Mouse (Mus musculus): ENCODE data around the gene Thap11. TPM values are rescaled to one million over a fixed set of nuclear protein-coding genes. Genes with fewer than 3 reads are reported as not detected.

Gene Thap11
- 58.7 and 60.6 TPM in 2 replicates for polyA plus RNA-seq (2015; fragmentation: Nextera tagmentation; extraction: Ambion mirVana)

DNA sequence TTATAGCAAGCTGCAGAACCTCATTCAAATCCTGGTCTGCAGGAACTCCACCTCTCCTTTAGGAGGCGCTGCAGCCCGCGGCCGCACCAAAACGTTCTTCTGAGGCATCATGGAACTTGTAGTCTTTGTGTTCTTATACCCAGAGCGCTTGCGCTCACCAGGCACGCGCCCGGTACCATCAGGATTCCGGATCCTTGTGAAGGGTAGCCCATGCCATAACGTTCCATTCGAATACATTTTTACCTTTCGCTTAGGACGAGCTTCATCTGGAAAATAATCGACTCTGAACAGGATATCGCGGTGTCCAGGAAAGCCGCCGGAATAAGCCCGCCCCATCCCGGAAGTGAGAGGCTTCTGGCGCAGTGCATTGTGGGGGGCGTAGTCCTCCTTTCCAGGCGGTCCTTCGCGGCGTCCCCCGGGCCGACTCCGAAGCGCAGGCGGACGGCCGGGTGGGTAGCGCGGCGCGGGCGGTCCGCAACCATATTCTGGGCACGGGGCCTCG is at the start of gene Thap11:
TSS of gene Thap11 (plus strand) at position 418 of the 502 bp plus-strand sequence.
- peak; percentile 91 for ATAC-seq (ENCODE audit: low FRiP score)
- Histone ChIP-seq H3K4me1 (replicated peaks) (peaks cover 55% of the 10 kb centered on the region), H3K9me3 (no peaks in the 10 kb centered on the region), H3K36me3 (no peaks in the 10 kb centered on the region), H3K27ac (peak within 1 kb of the TSS; percentile 89), H3K27me3 (no peaks in the 10 kb centered on the region), H3K4me3 (peak within 1 kb of the TSS; percentile 82), H3K4me2 (peak within 1 kb of the TSS; percentile 99), H3K9ac (peak within 1 kb of the TSS; percentile 93)
- under 1% methylated on average over 43 of the region's 43 CpGs for WGBS

DNA sequence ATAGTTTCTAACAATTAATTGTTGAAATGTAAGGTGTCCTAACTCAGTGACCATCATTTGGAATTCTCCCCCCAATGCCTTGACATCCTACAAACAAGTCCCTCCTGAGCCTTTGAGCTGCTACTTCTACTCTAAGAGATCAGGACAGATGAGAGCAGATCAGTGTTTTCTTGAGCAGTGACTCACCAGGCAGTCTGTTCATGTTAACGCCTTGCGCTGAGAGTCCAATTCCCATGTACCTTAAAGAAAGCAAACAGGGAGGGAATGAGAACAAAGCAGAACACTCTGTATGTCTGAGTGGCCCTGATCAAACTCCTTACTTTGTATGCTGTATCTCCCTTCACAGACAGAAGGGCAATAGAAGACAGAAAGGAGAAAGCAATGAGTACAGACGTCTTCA is 49.6 kb upstream of the Thap11 start:
- WGBS: 68% methylated on average over 3 of the region's 3 CpGs
- ATAC-seq (ENCODE audit: low FRiP score): no peak
- H3K9me3 ChIP-seq: no peaks in the 10 kb centered on the region
- no peak overlapping the region for H3K4me3 ChIP-seq
- H3K36me3 ChIP-seq: peaks cover 19% of the 10 kb centered on the region
- H3K27ac ChIP-seq: peak overlapping the region; percentile 30; the same call in 1 of the 2 replicates
- H3K4me2 ChIP-seq: no peak overlapping the region
- peaks cover 2% of the 10 kb centered on the region; the same call in 1 of the 2 replicates for H3K4me1 ChIP-seq (replicated peaks)
- H3K9ac ChIP-seq: 0 out of 2 replicates have a peak overlapping the region, but pooled peaks have one; percentile 13
- no peaks in the 10 kb centered on the region for H3K27me3 ChIP-seq

DNA sequence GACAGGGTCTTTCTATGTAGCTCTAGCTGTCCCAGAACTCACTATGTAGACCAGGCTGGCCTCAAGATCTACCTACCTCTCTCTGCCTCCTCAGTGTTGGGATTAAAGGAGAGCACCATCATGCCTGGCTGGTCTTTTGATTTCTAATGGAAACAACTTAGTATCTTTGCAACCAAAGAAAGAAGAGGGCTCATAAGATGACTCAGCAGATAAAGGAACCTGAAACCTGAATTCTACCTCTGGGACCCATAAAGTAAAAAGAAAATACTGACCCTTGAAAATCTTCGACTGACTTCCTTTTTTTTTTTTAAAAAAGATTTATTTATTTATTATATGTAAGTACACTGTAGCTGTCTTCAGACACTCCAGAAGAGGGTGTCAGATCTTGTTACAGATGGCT is 49.0 kb upstream of the Thap11 start:
- Histone ChIP-seq H3K4me1 (replicated peaks) (peaks cover 8% of the 10 kb centered on the region; the same call in 1 of the 2 replicates), H3K9me3 (no peaks in the 10 kb centered on the region), H3K4me2 (no peak overlapping the region), H3K27me3 (no peaks in the 10 kb centered on the region), H3K9ac (no peak overlapping the region), H3K4me3 (no peak overlapping the region), H3K27ac (no peak overlapping the region), H3K36me3 (peaks cover 21% of the 10 kb centered on the region)
- 91% methylated on average over 1 of the region's 1 CpGs for WGBS
- no peak for ATAC-seq (ENCODE audit: low FRiP score)

DNA sequence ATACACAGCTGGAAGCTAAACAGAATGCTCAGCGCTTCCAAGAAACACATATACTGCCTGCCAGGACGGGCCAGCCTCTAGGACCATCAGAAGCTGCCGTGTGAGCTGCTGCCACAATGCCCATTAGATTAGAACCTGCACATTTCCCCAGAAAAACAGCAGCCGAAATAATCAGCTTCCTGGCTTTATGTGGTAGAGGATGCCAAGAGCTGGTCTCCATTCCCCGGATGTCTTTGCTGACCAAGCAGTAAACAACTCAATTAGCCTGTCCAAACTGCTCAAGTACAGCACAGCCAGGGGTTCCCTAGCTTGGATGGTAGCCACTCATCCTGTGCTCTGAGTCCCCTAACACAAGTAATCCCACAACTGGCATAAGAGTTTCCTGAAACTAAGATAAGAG is 47.2 kb upstream of the Thap11 start:
- Histone ChIP-seq H3K9me3 (no peaks in the 10 kb centered on the region), H3K4me2 (no peak overlapping the region), H3K27ac (no peak overlapping the region), H3K4me3 (no peak overlapping the region), H3K27me3 (no peaks in the 10 kb centered on the region), H3K9ac (no peak overlapping the region), H3K36me3 (peaks cover 30% of the 10 kb centered on the region), H3K4me1 (replicated peaks) (peaks cover 18% of the 10 kb centered on the region)
- no peak for ATAC-seq (ENCODE audit: low FRiP score)
- WGBS: 92% methylated on average over 5 of the region's 5 CpGs

DNA sequence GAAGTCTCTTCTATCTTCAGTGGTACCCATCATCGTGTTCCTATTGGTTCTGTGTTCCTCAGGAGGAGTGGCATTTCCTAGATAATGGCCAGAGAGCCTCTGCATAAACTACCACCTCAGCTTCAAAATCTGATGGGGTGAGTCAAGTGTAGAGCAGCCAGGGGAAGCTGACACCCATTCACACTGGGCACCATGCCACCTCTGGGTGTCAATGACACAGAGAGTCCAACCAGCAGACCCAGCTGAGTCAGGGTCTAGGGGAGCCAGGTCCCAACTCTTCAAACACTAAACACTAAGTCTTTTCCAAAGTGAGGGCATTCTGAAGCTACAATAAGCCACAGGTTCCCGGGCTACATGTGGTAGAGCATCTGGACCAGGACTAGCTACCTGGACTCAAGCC is 46.5 kb upstream of the Thap11 start:
- Histone ChIP-seq H3K4me1 (replicated peaks) (peaks cover 18% of the 10 kb centered on the region), H3K9ac (no peak overlapping the region), H3K4me3 (no peak overlapping the region), H3K4me2 (no peak overlapping the region), H3K27ac (no peak overlapping the region), H3K9me3 (no peaks in the 10 kb centered on the region), H3K27me3 (no peaks in the 10 kb centered on the region), H3K36me3 (peaks cover 30% of the 10 kb centered on the region)
- ATAC-seq (ENCODE audit: low FRiP score): no peak
- WGBS: 93% methylated on average over 2 of the region's 2 CpGs

DNA sequence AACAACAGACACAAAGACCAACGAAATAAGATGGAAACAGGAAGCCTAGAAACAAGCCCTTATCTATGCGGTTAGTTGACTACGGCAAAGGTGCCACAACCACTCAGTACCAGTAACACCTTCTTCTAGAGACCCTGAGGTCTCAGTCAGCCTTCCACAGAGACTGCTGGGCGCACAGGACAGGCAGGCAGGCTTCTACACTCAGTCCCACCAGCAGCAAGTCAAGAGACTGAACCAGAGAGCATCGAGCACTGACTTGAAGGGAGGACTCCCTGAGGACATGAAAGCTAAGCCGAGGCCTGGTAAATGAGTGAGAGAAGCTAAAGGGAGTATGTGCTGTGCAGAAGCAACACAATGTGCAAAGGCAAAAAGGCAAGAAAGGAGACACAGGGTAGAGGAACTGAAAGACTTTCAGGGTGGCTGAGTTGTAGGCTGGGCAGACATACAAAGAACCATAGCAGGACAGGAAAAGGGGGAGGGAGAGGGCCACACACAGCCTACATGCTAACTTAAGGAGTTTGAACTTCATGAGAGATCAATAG is 44.6 kb upstream of the Thap11 start:
- no peaks in the 10 kb centered on the region for H3K9me3 ChIP-seq
- no peak overlapping the region for H3K27ac ChIP-seq
- no peak for ATAC-seq (ENCODE audit: low FRiP score)
- H3K27me3 ChIP-seq: no peaks in the 10 kb centered on the region
- no peak overlapping the region for H3K4me2 ChIP-seq
- WGBS: 90% methylated on average over 6 of the region's 6 CpGs
- H3K36me3 ChIP-seq: peaks cover 17% of the 10 kb centered on the region
- H3K4me3 ChIP-seq: no peak overlapping the region
- no peak overlapping the region for H3K9ac ChIP-seq
- H3K4me1 ChIP-seq (replicated peaks): peaks cover 18% of the 10 kb centered on the region

DNA sequence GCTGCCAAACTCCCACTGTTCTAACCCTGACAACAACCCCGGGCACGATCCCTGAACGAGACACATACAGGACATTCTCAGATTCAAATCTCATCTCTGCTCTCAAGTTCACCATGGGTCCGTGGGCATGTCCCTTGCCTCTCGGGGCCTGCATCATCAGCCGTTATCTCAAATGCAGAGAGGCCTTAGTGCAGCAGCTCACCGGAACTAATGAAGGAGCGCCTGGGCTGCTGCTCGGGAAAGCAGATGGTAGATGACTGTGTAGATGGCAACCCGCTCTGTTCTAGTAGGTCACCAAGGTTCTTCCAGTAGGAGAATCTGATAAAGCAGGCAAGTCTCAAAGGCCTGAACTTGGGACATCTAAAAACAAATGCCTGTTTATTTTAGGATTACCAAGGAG is 43.9 kb upstream of the Thap11 start:
- Histone ChIP-seq H3K27me3 (no peaks in the 10 kb centered on the region), H3K4me2 (no peak overlapping the region), H3K9me3 (no peaks in the 10 kb centered on the region), H3K9ac (no peak overlapping the region), H3K4me1 (replicated peaks) (peaks cover 18% of the 10 kb centered on the region), H3K27ac (no peak overlapping the region), H3K4me3 (no peak overlapping the region), H3K36me3 (peaks cover 15% of the 10 kb centered on the region)
- no peak for ATAC-seq (ENCODE audit: low FRiP score)
- 89% methylated on average over 10 of the region's 10 CpGs for WGBS

DNA sequence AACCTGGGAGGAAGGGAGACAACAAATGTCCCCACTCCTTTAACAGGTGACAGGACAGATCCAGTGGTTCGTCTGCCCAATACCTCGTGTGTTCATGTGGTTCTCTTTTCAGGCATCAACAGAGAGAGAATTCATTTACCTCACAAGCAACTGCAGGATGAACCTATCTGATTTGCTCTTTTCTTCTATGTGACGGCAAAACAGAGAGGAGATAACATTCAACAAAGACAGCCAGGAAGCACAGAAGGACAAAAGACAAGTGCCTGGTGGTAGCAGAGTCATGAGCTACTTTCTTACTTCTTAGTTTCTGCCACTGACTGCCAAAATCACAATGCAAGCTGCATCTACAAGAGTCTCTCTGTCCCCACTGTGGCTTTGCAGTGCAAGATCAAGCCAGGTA is 43.4 kb upstream of the Thap11 start:
- WGBS: 88% methylated on average over 3 of the region's 3 CpGs
- ATAC-seq (ENCODE audit: low FRiP score): no peak
- Histone ChIP-seq H3K27ac (no peak overlapping the region), H3K9me3 (no peaks in the 10 kb centered on the region), H3K36me3 (peaks cover 15% of the 10 kb centered on the region), H3K4me1 (replicated peaks) (peaks cover 18% of the 10 kb centered on the region), H3K4me3 (no peak overlapping the region), H3K4me2 (no peak overlapping the region), H3K27me3 (no peaks in the 10 kb centered on the region), H3K9ac (no peak overlapping the region)

DNA sequence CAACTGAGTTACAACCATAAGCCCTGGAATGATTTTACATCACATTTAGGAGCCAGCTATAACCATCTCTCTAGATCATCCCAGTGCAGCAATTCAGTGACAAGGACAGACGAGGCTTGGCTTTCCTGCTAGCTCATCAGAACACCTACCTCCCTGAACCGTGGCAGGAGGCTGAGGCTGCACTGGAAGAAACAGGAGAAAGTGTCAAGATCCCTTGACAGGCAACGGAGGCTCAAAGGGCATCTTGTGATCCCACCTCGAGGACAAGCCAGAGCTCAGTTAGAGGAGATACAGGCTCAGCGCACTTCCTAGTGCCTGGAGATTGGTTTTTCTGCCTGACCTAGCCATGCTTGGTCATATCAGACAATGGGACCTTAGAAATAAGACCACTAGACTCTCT is 42.4 kb upstream of the Thap11 start:
- Histone ChIP-seq H3K27me3 (no peaks in the 10 kb centered on the region), H3K4me3 (no peak overlapping the region), H3K4me1 (replicated peaks) (peaks cover 18% of the 10 kb centered on the region), H3K36me3 (peaks cover 16% of the 10 kb centered on the region), H3K27ac (no peak overlapping the region), H3K4me2 (no peak overlapping the region), H3K9me3 (no peaks in the 10 kb centered on the region), H3K9ac (no peak overlapping the region)
- 87% methylated on average over 5 of the region's 5 CpGs for WGBS
- no peak for ATAC-seq (ENCODE audit: low FRiP score)

DNA sequence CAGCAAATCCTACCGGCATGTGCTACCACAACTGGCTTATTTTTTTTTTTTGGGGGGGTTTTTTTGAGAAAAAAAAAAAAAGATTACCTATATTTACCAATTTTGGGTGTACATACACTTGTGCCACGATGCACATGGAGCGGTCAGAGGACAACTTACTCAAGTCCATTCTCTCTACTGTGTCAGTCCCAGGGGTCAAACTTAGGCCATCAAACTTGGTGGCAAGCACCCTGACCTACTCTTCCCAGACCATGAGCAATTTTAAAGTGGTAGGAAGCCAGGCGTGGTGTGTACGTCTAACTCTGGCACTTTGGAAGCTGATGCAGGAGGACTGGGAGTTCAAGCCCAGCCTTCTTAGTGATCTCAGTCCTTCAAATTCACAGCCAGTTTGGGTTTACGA is 41.7 kb upstream of the Thap11 start:
- Histone ChIP-seq H3K36me3 (peaks cover 22% of the 10 kb centered on the region), H3K27ac (no peak overlapping the region), H3K4me3 (no peak overlapping the region), H3K4me2 (no peak overlapping the region), H3K9ac (no peak overlapping the region), H3K27me3 (no peaks in the 10 kb centered on the region), H3K9me3 (no peaks in the 10 kb centered on the region), H3K4me1 (replicated peaks) (peaks cover 18% of the 10 kb centered on the region)
- no peak for ATAC-seq (ENCODE audit: low FRiP score)
- WGBS: 98% methylated on average over 6 of the region's 6 CpGs

DNA sequence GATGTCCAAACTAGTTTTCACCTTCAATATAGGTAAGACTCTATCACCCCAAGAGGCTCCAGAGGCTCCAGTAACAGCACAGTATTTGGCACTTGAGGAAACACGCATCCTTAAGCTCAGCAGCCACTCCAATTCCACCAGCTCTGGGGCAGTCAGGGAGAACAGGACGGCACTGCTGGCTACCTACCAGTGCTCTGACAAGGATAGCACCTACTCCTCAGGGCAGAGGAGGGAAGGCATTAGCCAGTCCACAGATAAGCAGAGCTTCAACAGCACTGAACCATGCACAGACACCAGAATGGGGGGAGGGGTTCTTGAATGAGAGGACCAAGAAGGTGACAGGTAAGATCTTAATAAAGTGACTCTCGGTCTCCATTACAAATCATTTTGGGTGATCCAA is 35.3 kb upstream of the Thap11 start:
- Histone ChIP-seq H3K9ac (no peak overlapping the region), H3K4me1 (replicated peaks) (peaks cover 10% of the 10 kb centered on the region), H3K4me2 (no peak overlapping the region), H3K27ac (no peak overlapping the region), H3K27me3 (no peaks in the 10 kb centered on the region), H3K4me3 (no peak overlapping the region), H3K9me3 (no peaks in the 10 kb centered on the region), H3K36me3 (peaks cover 57% of the 10 kb centered on the region)
- 88% methylated on average over 3 of the region's 3 CpGs for WGBS
- ATAC-seq (ENCODE audit: low FRiP score): no peak

DNA sequence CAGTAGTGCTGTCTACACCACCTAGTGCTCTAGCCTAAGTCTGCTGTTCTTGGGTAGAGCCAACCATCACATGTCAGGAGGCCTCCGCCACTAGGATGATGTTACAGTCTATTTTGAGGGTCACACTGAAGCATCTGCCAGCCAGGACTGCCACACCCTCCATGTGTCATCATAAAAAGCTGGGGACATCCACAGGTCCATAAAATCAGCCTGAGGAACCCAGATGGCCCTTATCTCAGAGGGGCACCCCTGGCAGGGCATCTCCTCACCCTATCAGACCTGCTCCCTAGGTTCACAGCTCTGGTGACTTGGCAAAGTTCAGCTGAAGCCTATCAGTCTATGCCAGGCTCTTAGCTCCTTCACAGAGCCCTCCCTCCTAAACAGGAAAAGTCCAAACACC is 34.0 kb upstream of the Thap11 start:
- 100% methylated on average over 1 of the region's 1 CpGs for WGBS
- Histone ChIP-seq H3K9me3 (no peaks in the 10 kb centered on the region), H3K4me2 (no peak overlapping the region), H3K27me3 (no peaks in the 10 kb centered on the region), H3K4me3 (no peak overlapping the region), H3K27ac (no peak overlapping the region), H3K9ac (no peak overlapping the region), H3K36me3 (peaks cover 63% of the 10 kb centered on the region), H3K4me1 (replicated peaks) (peaks cover 22% of the 10 kb centered on the region)
- no peak for ATAC-seq (ENCODE audit: low FRiP score)

DNA sequence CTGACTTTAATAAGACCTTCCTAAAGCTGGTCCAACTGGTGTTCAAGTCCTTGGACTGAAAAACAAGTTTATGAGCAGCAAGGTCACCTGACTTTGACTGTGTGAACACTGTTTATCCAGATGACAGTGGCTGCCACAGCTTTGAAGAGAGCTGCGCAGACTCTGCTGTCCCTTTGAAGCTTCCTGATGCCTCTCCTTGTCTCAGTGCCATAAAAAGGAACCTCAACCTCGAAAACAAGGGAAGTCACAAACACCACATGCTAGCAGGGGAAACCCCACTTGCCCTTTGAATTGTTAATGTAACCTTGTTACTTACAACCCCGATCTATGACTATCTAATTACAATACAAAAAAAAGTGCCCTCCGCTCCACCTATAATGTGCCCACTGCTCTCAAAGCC is 29.4 kb upstream of the Thap11 start:
- WGBS: 81% methylated on average over 4 of the region's 4 CpGs
- no peak for ATAC-seq (ENCODE audit: low FRiP score)
- Histone ChIP-seq H3K9me3 (no peaks in the 10 kb centered on the region), H3K27me3 (no peaks in the 10 kb centered on the region), H3K27ac (no peak overlapping the region), H3K4me3 (peak overlapping the region; percentile 97), H3K4me2 (peak overlapping the region; percentile 98), H3K36me3 (peaks cover 42% of the 10 kb centered on the region), H3K9ac (peak overlapping the region; percentile 96), H3K4me1 (replicated peaks) (peaks cover 28% of the 10 kb centered on the region)

All from hindbrain, embryonic 13.5 days (tissue).